Mouse (Mus musculus) c-Kit-positive CD71-positive TER-119-negative erythroid progenitor cells, embryonic 14.5 days (primary cell): ENCODE results near the gene Gm20388.
"Not testable (repeated sequence)": the region's sequence is repeated elsewhere in the genome, so short reads cannot be mapped to it uniquely, and the experiment has no call there.

Source experiments
- DNase-seq: peaks from one replicate; pipeline ENCODE4 v3.0.0-alpha.2; 2013; ENCODE audit warnings: low read depth

The Gm20388 gene

GRCm38 (mm10) chr8:121125311-121125876 lies 1214.8 kb downstream of the Gm20388 start:
- DNase-seq: no peak

- no peak for DNase-seq
Observed at GRCm38 (mm10) chr8:121126191-121126590, 1215.5 kb downstream of the Gm20388 start.

GRCm38 (mm10) chr8:121126694-121127093 lies 1216.1 kb downstream of the Gm20388 start:
- no peak for DNase-seq

- DNase-seq: no peak
Observed at GRCm38 (mm10) chr8:121127291-121127701, 1216.7 kb downstream of the Gm20388 start.

GRCm38 (mm10) chr8:121127756-121128375 lies 1217.2 kb downstream of the Gm20388 start, which contains the start of gene Foxl1:
Gene Foxl1 (plus strand): TSS chr8:121127940.
- no peak for DNase-seq

GRCm38 (mm10) chr8:121128531-121129264 lies 1218.1 kb downstream of the Gm20388 start:
- no peak for DNase-seq

- no peak for DNase-seq
Observed at GRCm38 (mm10) chr8:121129265-121129940, 1218.8 kb downstream of the Gm20388 start.

GRCm38 (mm10) chr8:121130522-121130921 lies 1219.9 kb downstream of the Gm20388 start:
- no peak for DNase-seq

- no peak for DNase-seq
Observed at GRCm38 (mm10) chr8:121132961-121133513, 1222.4 kb downstream of the Gm20388 start.

GRCm38 (mm10) chr8:121134102-121134501 lies 1223.5 kb downstream of the Gm20388 start:
- no peak for DNase-seq

- no peak for DNase-seq
Observed at GRCm38 (mm10) chr8:121134512-121134911, 1223.9 kb downstream of the Gm20388 start.

GRCm38 (mm10) chr8:121136856-121137255 lies 1226.2 kb downstream of the Gm20388 start:
- no peak for DNase-seq

- not testable (repeated sequence) for DNase-seq
Observed at GRCm38 (mm10) chr8:121145457-121146134, 1235.0 kb downstream of the Gm20388 start.

- DNase-seq: no peak
Observed at GRCm38 (mm10) chr8:121148573-121149083, 1238.0 kb downstream of the Gm20388 start.

GRCm38 (mm10) chr8:121152394-121152793 lies 1241.8 kb downstream of the Gm20388 start:
- DNase-seq: no peak

GRCm38 (mm10) chr8:121156990-121157491 lies 1246.4 kb downstream of the Gm20388 start:
- DNase-seq: no peak

GRCm38 (mm10) chr8:121158812-121159211 lies 1248.2 kb downstream of the Gm20388 start:
- DNase-seq: no peak

- no peak for DNase-seq
Observed at GRCm38 (mm10) chr8:121161437-121161836, 1250.8 kb downstream of the Gm20388 start.

GRCm38 (mm10) chr8:121162413-121162812 lies 1251.8 kb downstream of the Gm20388 start:
- no peak for DNase-seq

- no peak for DNase-seq
Observed at GRCm38 (mm10) chr8:121162906-121163695, 1252.5 kb downstream of the Gm20388 start.
